Mouse (Mus musculus) megakaryocyte-erythroid progenitor cell, adult 5-6 weeks (primary cell): Measurements from ENCODE around the gene Mastl. TPM values are rescaled to one million over a fixed set of nuclear protein-coding genes. Genes with fewer than 3 reads are reported as not detected.

Experiments used
- ATAC-seq: replicated peaks from 2 replicates; pipeline ENCODE4 v1.8.0; 2016; ENCODE audit warnings: mild to moderate bottlenecking, inconsistent platforms; ENCODE audit not compliant: severe bottlenecking, poor library complexity, low FRiP score, low TSS enrichment
- total RNA-seq, 2 experiments: library from RNA; stranded (forward) in 1 of 2; stranded (reverse) in 1 of 2; fragments of 200-1000, 215-1000 nt in 1 of 2; fragments of >200 nt in 1 of 2; fragmentation: Nextera tagmentation in 1 of 2; gene quantifications; 2 replicates each; pipeline ENCODE4 v1.2.3; 2014 to 2017

Mastl gene
- total RNA-seq, 2 experiments from 2014 or later: 8.0 to 13.6 TPM

- peak; percentile 93 for ATAC-seq
These were observed 88.1 kb downstream of the Mastl start, which contains the start of gene Acbd5 for GRCm38 (mm10) chr2:23067552-23068369. Gene Acbd5 (plus strand): TSS chr2:23068167.

Other genes with a start within 250 kb of the Mastl start
- gene Abi1, start 115.8 kb downstream of the Mastl start, total RNA-seq (2014; fragmentation: Nextera tagmentation): 49.1 and 70.0 TPM in 2 replicates
- gene Abi1, start 115.8 kb downstream of the Mastl start, total RNA-seq (2017): 77.0 and 113 TPM in 2 replicates
- 19.6 and 22.1 TPM in 2 replicates for gene Acbd5, start 87.9 kb downstream of the Mastl start, total RNA-seq (2014; fragmentation: Nextera tagmentation)
- gene Acbd5, start 87.9 kb downstream of the Mastl start, total RNA-seq (2017): 19.0 and 22.7 TPM in 2 replicates
- 58.0 and 85.1 TPM in 2 replicates for gene Yme1l1, start 345 bp upstream of the Mastl start, total RNA-seq (2014; fragmentation: Nextera tagmentation)
- gene Yme1l1, start 345 bp upstream of the Mastl start, total RNA-seq (2017): 95.1 and 133 TPM in 2 replicates
- gene 4931423N10Rik, start 51.5 kb upstream of the Mastl start, total RNA-seq (2014; fragmentation: Nextera tagmentation): not detected in 2 replicates
- not detected in 2 replicates for gene 4931423N10Rik, start 51.5 kb upstream of the Mastl start, total RNA-seq (2017)
- gene Nxph2, start 165.2 kb upstream of the Mastl start, total RNA-seq (2014; fragmentation: Nextera tagmentation): not detected in 2 replicates
- gene Nxph2, start 165.2 kb upstream of the Mastl start, total RNA-seq (2017): not detected in 2 replicates